Mouse (Mus musculus) lung, postnatal 25 days (tissue): Measurements from ENCODE around the gene Snx11.

Experiments
- DNase-seq: peaks from one replicate; pipeline ENCODE4 v3.0.0; 2022; ENCODE audit warnings: low spot score

Gene Snx11

DNA sequence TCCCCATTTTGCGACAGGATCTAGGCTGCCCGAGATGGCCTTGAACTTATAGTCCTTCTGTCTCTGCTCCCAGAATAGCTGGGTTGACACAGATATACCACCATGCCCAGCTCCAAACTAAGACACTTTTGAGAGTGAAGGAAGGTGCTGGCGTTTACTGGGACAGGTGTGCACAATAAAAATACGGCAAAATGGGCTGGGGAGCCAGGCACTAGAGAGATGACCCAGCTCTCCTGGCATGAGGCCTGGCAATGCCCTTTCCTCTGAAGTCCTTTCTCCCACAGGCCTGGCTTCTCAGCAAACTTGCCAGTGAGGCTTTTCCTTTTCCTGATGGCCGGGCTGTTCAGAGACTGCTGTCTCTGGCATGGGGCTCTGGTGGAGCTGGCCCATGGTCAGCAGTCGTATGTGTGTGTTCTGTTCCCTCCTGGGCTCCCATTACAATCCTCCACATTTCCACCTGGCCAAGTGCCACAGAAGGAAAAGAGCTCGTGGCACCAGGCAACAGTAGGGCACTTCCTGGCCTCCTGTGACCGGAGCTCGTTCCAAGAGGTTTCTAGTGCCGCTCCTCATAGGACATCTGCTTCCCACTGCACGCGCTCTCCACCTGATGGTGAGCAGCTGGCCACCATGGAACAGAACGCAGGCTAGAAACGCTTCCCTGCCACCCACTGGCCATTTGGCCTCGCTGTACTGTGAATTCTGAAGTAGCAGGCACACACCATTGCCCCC is 14.5 kb downstream of the Snx11 start:
- DNase-seq, result peak; percentile 54

DNA sequence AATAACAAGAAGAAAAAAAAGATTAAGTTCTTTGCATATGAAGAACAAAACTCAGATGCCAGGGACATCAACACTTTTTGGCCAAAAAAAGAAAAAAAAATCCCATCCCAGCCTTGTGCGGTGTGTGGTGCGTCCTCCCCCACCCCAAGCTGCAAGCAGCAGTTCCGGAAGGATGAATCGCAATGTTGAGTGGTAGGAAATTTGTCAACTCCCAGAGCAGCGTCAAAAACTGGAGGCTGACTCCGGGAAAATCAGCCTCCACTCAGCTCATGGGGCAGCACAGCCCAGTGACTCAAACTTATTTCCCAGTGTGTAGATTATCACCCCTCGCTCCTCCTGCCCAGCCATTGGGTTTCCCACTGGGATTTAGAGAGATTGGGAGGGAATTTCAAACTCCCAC is 15.4 kb downstream of the Snx11 start:
- DNase-seq, result no peak

DNA sequence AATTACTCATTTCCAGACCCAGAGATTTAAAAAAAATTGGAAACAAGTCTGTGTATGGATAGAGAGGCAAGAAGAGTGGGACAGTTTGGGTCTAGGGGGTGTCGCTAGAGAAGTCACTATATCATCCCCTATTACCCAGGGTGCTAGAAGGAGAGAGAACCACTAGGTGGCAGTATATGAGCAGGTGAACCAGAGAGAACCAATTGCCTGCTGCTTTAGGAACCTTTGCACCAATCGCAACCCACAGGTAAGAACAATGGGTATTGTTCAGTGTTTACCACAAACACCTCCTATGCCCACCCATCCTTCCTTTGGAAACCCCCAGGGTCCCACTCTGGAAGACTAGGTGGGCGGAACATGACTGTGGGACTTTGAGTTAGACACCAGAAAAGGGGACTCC is 17.3 kb downstream of the Snx11 start:
- peak; percentile 83 for DNase-seq

DNA sequence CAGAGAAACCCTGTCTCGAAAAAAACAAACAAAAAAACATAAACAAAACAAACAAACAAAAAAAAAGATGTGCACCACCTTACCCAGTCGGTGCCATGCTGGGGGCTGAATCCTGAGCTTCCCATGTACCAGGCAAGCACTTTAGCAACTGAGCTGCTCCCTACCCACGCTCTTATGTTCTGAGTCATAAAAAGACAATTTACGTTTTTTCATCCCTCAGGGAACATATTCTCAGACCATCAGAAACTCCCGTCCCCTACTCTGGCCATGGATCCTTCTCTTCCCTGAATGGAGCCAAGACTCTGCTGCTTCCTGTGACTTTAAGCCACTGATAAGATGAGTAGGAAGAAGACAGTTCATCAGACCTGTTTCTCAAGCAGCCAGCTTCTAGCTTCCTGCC is 19.0 kb downstream of the Snx11 start:
- DNase-seq, result no peak

DNA sequence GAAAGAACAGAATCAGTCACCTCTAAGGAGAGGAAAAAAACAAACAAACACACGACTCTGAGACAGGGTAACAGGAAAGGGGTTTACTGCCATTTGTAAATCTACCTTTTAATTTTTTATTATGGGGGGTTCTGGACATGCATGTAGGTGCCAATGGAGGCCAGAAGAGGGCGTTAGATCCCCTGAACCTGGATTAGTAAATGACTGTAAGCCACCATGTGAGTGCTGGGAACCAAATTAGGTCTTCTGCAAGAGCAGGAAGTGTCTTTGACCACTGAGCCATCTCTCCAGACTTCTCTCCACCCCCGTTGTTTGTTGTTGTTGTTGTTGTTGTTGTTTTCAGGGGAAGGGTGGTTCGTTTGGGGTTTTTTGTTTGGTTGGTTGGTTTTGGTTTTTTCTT is 19.9 kb downstream of the Snx11 start:
- DNase-seq, result no peak

DNA sequence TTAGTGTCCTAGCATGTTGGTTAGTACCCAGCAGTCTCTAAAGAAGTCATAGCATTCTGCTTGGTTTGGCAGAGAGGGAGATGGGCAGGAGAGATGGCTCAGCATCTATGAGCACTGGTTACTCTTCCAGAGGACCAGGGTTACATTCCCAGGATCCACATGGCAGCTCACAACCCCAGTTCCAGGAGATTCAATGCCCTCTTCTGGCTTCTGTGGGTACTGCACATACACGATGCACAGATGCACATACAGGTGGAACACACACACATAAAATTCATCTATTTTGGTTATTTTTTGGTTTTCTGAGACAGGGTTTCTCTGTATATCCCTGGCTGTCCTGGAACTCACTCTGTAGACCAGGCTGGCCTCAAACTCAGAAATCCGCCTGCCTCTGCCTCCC is 22.1 kb downstream of the Snx11 start:
- DNase-seq, result no peak

DNA sequence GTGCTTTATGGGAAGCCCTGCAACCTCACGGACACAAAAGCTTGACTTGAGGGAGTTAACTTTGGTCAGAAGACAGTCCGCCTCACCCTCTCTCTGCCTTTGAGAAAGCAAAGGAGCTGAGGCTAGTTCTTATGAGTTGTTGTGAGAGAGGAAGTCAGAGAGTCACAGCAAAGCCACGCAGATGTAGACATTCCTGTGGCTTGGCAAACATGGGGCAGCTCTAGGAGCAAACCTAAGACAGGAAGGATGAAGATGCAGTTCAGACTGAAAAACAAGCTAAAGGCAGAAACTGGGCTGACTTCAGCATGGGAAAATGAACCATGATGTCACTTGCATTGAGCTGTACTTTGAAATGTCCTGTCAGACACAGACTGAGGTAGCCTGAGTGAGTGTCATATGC is 29.8 kb downstream of the Snx11 start:
- no peak for DNase-seq

DNA sequence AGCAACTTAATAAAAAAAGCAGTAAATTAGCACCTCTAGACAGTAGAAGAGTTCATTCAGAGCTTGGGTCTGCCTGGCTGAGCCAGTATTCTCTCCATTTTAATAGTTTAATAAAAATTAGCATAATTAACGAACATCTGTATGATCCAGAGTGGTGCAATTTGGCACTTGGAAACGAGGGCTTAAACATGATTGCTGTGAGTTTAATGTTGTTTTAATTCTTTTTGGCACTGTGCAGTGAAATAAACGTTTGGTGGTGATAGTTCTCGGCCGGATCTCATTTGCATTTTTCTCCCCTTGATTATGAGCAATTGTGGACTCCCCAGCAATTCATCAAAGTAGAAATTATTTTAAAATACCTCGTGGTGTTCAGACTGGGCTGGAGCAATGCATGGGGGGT is 30.7 kb downstream of the Snx11 start:
- DNase-seq, result no peak

DNA sequence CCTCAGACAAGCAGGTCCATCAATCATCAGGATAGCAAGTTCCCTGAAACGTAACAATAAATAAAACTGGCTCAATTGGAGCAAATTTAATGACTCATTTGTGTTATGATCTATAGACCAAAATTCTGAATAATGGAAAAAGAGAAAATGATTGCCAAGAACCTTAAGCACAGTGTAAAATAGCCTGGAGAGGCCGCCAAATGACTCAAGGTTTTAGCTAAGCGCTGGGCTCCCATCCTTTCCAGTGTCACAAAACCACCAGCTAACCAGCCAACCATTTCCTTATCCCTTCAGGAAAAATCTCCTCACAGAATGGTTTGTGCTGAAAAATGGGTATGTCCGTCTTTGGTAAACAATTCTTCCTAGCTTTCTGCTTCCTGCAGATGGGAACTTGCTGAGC is 33.5 kb downstream of the Snx11 start:
- DNase-seq, result no peak

DNA sequence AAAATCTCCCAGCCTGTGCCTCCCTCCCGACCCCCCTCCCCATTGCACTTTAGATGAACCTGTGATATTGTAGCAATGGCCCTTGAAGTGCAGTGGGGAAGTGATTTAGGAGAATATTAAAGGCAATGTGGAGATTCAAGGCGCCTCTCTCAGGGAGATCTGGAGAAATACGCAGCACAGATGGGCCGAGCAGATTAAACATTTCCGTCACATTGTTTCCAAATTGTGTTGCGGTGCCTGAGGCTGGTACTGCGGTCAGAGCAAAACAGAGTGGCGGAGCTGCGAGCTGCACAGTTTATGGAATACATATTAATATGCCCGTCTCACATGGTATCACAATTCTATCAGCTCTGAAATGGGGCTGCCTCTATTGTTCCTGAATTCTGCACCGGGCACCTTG is 34.4 kb downstream of the Snx11 start:
- DNase-seq, result no peak

DNA sequence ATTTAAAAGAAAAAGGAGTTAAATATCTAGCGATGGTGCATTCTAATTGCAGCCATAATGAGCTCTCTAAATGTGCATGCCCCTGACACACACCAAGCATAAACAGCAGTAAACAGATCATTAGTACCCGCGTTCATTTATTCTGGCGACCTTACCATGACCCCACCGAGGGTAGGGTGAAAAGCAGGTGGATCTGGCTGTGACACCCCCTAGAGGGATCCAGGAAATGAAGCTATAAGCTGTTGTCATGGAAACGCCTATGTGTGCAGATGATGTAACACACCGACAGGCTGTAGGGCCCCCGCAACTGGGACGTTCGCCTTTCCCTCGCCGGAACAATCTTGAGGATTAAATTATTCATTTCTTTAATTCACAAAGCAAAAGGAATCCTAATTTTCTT is 35.4 kb downstream of the Snx11 start:
- DNase-seq, result no peak

DNA sequence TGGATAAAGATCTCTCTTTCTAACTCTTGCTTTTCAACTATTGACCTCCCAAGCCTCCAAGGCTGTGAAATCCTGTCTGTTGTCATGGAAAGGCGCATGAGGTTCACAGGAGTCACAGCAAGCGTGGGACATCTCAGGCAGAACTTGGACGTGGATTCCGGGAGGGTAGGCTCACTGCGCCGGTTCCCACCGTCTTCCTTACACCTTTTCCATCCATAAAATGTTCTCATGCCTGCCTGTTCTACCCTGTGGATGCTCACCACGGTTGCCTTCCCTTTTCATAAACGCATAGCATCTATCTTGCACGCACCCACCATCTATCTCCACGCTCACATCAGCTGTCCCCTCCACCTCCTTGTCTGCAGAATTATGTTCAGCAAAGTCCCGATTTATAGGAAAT is 36.6 kb downstream of the Snx11 start:
- no peak for DNase-seq

DNA sequence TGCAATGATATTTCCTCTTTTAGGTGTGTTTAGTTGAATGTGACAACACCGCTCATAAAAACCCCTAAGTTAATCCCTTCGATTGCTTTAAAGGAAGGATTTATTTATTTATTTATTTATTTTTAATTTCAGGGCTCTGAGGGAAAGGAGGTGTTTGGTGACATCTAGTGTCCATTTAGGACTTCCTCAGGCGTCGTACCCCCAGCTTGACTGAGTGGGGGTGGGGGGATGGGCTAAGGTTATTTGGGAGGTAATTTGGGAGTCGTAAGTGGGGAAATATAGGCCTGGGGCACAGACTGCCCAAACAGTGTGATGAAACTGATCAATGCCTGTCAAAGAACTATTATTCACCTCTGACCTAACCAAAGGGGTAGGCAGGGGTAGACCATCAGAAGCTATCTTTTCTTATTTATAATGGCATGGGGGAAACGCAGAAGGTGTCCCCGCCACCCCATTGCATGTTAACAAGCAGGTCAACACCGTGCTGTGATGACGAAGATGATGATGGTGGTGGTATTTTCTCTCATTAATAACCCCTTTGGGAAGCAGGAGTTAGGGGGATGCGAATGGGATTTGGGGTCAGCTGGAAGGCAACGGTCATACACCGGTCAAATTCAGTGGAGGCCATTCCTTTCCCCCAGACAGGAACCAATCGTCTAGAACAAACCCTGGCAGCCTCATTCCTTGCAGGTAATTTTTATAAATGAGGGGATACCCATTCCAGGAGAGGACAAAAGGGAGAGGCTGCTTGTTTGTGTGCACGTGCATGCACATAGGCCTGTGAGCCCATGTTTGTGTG is 39.5 kb downstream of the Snx11 start:
- no peak for DNase-seq

DNA sequence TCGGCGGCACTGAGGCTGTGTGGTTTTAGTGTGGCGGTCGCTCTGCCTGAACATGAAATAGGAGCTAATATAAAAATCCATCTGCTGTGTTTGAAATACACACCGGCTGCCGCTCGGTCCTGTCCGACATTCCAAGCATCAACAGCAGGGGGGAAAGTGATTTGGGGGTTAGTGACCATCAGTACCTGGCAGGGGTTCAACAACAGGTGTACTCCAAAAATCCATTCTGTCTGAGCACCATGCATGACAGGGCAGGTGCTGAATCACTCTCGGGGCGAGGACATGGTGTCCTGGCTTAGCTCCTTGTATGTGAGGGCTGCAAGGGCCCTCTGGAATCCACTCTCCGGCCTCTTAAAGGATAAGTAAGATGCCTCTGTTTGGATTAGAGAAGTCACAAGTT is 41.0 kb downstream of the Snx11 start:
- DNase-seq, result peak; percentile 71

DNA sequence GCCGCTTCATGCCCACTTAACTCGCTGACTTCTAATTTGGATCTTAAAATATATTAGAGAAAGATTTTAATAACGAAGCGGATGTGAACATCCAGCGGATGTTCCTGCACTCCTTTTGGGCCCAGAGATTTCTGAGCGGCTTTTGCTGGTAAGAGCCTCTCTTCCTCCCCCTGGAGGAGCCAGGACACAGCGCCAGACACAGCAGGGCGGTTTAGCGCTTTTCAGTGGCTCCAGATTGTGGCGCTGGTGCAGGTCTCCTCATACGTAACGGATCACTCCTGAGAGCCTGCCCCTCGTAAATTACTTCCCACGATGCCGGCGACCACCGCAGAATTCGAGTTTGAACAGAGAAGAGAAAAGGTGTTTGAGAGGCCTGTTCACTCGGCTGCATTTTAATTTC is 41.5 kb downstream of the Snx11 start:
- peak; percentile 46 for DNase-seq

DNA sequence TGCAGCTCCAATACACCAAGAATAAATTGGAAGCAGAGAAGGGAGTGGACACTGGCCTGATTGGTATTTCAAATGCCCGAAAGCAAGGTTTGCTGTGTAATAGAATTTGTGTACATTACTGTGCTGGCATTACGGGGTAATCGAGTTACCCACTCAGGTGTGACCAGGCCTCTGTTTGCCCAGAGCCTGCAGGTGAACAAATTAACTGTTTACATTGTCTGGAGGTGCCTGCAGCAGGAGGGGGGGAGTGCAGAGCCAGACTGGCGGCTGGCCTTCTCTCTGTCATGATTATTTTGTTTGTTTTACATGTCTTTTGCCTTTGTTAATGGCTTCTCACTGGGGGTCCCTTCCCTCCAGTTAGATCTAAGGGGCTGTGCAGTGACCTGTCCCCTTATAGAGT is 44.7 kb downstream of the Snx11 start:
- DNase-seq, result no peak

DNA sequence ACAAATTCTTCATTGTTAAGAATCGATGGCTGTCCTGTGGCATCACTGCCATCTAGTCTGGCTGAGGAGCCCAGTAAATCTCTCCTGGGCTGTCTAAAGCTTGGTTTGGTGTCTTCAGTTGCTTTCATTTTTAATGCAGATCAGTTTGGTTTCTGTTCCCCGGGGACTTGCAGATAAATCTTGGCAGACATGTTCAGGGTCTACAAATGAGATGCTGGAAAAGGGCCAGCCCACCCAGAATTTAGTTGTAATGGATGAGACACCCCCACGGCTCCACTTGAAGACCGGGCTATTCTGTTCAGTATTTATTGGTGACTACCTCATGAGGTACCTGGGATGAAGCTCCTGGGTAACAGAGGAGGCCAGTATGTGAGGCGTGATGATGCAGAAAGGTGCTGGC is 47.0 kb downstream of the Snx11 start:
- no peak for DNase-seq

DNA sequence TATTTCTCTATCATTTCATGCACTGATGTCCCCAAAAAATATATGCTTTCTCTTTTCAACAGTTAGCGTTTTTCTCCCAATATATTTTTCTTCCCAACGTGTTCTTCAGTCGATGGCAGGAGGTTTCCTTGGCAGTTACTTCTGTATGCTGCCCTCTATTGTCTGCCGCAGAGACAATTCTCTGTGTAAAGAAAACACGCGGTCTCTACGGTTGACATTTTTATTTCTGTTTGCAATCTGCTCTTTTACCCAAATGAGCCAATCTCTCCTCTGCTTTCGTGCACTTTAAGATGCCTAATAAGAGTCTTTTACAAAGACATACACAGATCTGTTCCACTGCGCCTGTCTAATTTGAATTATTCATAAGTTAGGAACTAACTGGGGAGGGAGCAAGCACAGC is 47.9 kb downstream of the Snx11 start:
- no peak for DNase-seq

DNA sequence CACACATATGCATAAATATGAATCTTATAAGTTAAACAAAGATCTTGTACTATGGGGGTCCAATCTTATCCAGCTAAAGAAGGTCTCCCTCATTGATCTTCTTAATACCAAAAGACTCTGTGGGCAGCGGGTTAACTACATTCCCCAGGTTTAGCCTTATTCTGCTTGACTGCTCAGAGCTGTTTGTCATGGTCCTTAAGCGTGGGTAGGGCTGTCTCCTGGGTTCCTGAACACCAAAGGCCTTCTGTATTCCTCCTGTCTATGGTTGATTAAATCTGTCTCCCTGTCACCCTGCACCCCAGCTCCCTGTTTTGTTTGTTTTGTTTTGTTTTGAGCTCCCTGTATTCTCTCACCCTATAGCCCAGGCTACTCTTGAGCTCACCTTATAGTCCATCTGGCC is 48.8 kb downstream of the Snx11 start:
- no peak for DNase-seq

DNA sequence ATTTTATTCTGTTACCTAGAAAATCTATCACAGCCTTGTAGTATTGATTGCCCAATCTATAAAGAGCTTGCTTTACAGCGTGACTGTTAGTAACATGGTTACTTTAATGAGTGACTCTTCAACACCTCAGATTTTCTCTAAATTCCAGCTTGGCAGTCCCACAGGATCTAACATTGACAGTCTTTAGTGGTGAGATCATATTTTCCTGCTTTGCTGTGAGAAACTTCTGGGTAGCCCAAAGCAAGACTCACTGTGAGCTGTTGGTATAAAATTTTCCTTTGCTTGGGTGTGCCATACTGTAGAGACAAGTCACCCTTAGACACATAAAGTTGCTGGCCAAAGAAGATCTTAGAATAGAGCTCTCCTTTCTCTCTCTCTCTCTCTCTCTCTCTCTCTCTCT is 51.5 kb downstream of the Snx11 start:
- DNase-seq, result no peak

DNA sequence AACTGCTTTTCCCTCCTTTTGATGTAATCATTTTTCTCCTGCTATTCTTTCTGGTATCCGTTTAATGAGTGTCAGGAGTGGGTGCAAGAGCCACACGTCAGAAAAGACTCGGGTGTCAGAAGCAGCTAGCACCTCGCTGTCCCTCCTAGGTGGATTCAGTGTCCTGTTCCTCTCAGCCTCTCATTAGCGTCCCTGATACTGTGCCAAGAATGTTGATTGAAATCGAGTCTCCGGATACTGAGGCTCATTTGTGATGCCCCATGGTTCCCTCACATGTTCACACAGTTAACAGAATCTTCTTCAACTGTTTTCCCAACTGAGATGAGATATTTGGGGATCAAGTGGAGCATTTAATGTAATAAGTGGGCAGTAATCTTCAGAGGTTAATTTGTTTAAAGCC is 58.8 kb downstream of the Snx11 start:
- no peak for DNase-seq
